Mouse (Mus musculus): Measurements from ENCODE around the gene Rarg. TPM values are rescaled to one million over a fixed set of nuclear protein-coding genes. Genes with fewer than 3 reads are reported as not detected.
"Not testable (repeated sequence)": the region's sequence is repeated elsewhere in the genome, so short reads cannot be mapped to it uniquely, and the experiment has no call there.

Rarg gene
- total RNA-seq, 2 experiments from 2014 or later: 13.8 to 17.1 TPM

- intact Hi-C loops (cut with DNase I): no loop called here
- Histone ChIP-seq H3K4me3 (no peak within 1 kb of the TSS), H3K27ac (no peak within 1 kb of the TSS)
- no peak for DNase-seq (ENCODE audit: extremely low spot score in 1 of 2, low spot score in 2 of 2)
- TF ChIP-seq CTCF (IDR thresholded peaks at IDR 0.05): no peak
Observed at GRCm38 (mm10) chr15:102231748-102232147, 25.6 kb downstream of the Rarg start, which contains the start of gene Itgb7. Gene Itgb7, minus strand, starts transcription at chr15:102231944.

GRCm38 (mm10) chr15:102230408-102231321, 26.7 kb downstream of the Rarg start:
- DNase-seq (ENCODE audit: extremely low spot score in 1 of 2, low spot score in 2 of 2): no peak
- H3K27ac ChIP-seq: no peak overlapping the region
- no peak overlapping the region for H3K4me3 ChIP-seq
- no peak for TF ChIP-seq CTCF (IDR thresholded peaks at IDR 0.05)
- intact Hi-C loops (cut with DNase I): no loop called here

GRCm38 (mm10) chr15:102225619-102226018, 31.7 kb downstream of the Rarg start:
- H3K27ac ChIP-seq; DNase-seq (ENCODE audit: extremely low spot score in 1 of 2, low spot score in 2 of 2); intact Hi-C loops (cut with DNase I); H3K4me3 ChIP-seq: not testable (repeated sequence)

GRCm38 (mm10) chr15:102224992-102225617, 32.2 kb downstream of the Rarg start:
- Histone ChIP-seq H3K27ac (no peak overlapping the region), H3K4me3 (peak overlapping the region; percentile 35)
- intact Hi-C loops (cut with DNase I): loop anchor here (1.0 to 5.0 kb wide), 2 partner anchors 47 to 123 kb away; partner anchors contain the start of gene Tns2
- DNase-seq (ENCODE audit: extremely low spot score in 1 of 2, low spot score in 2 of 2): no peak
- TF ChIP-seq CTCF (IDR thresholded peaks at IDR 0.05): no peak

- peak; percentile 79 to 83 for DNase-seq (ENCODE audit: extremely low spot score in 1 of 2, low spot score in 2 of 2)
- TF ChIP-seq CTCF (IDR thresholded peaks at IDR 0.05): peak; percentile 94
- peak overlapping the region; percentile 35 for H3K4me3 ChIP-seq
- intact Hi-C loops (cut with DNase I): loop anchor here (1.0 to 5.0 kb wide), 2 partner anchors 46 to 122 kb away; partner anchors contain the start of gene Tns2
- no peak overlapping the region for H3K27ac ChIP-seq
Observed at GRCm38 (mm10) chr15:102224186-102224991, 32.9 kb downstream of the Rarg start.

- intact Hi-C loops (cut with DNase I): loop anchor here (5.0 kb wide), 1 partner anchor 120 kb away; the partner anchor contains the start of gene Tns2
- Histone ChIP-seq H3K27ac (no peak overlapping the region), H3K4me3 (no peak overlapping the region)
- DNase-seq (ENCODE audit: extremely low spot score in 1 of 2, low spot score in 2 of 2): no peak
- TF ChIP-seq CTCF (IDR thresholded peaks at IDR 0.05): no peak; the same call in 1 of the 2 replicates
Observed at GRCm38 (mm10) chr15:102222386-102222785, 34.9 kb downstream of the Rarg start.

- TF ChIP-seq CTCF (IDR thresholded peaks at IDR 0.05): no peak
- intact Hi-C loops (cut with DNase I): no loop called here
- DNase-seq (ENCODE audit: extremely low spot score in 1 of 2, low spot score in 2 of 2): no peak
- Histone ChIP-seq H3K4me3 (no peak overlapping the region), H3K27ac (no peak overlapping the region)
Observed at GRCm38 (mm10) chr15:102217325-102217724, 40.0 kb downstream of the Rarg start.

GRCm38 (mm10) chr15:102216459-102217228, 40.7 kb downstream of the Rarg start:
- intact Hi-C loops (cut with DNase I): no loop called here
- no peak for DNase-seq (ENCODE audit: extremely low spot score in 1 of 2, low spot score in 2 of 2)
- no peak overlapping the region for H3K27ac ChIP-seq
- TF ChIP-seq CTCF (IDR thresholded peaks at IDR 0.05): no peak
- no peak overlapping the region for H3K4me3 ChIP-seq

- DNase-seq (ENCODE audit: extremely low spot score in 1 of 2, low spot score in 2 of 2): no peak
- Histone ChIP-seq H3K4me3 (no peak overlapping the region), H3K27ac (no peak overlapping the region)
- intact Hi-C loops (cut with DNase I): no loop called here
- TF ChIP-seq CTCF (IDR thresholded peaks at IDR 0.05): no peak
Observed at GRCm38 (mm10) chr15:102215624-102216023, 41.7 kb downstream of the Rarg start.

- no peak for TF ChIP-seq CTCF (IDR thresholded peaks at IDR 0.05)
- DNase-seq (ENCODE audit: extremely low spot score in 1 of 2, low spot score in 2 of 2): no peak
- intact Hi-C loops (cut with DNase I): no loop called here
- H3K27ac ChIP-seq: no peak overlapping the region
- H3K4me3 ChIP-seq: no peak overlapping the region
Observed at GRCm38 (mm10) chr15:102214132-102214531, 43.2 kb downstream of the Rarg start.

- H3K4me3 ChIP-seq: no peak overlapping the region
- H3K27ac ChIP-seq: no peak overlapping the region
- intact Hi-C loops (cut with DNase I): no loop called here
- TF ChIP-seq CTCF (IDR thresholded peaks at IDR 0.05): no peak
- DNase-seq (ENCODE audit: extremely low spot score in 1 of 2, low spot score in 2 of 2): no peak
Observed at GRCm38 (mm10) chr15:102211895-102212294, 45.4 kb downstream of the Rarg start.
